Mouse (Mus musculus) heart, embryonic 16.5 days (tissue): ENCODE measurements around the gene Arid5b. TPM values are rescaled to one million over a fixed set of nuclear protein-coding genes. Genes with fewer than 3 reads are reported as not detected.

Source experiments
- ATAC-seq: fragments of 200-750 bp; cut with Nextera tagmentation; replicated peaks from 2 replicates; pipeline ENCODE4 v1.8.0; 2017; ENCODE audit warnings: moderate number of reproducible peaks; ENCODE audit not compliant: insufficient read depth, low FRiP score; ENCODE audit errors: extremely low read depth
- H3K27ac ChIP-seq: fragments of 300-500 bp; sonication (generic); 2 replicates; pipeline ENCODE4 v1.5.1; 2014; ENCODE audit warnings: mild to moderate bottlenecking, low read length, control low read depth, moderate library complexity
- H3K27me3 ChIP-seq: fragments of 300-500 bp; sonication (generic); 2 replicates; pipeline ENCODE4 v1.6.1; 2014; ENCODE audit warnings: low read length, mixed read lengths; ENCODE audit not compliant: control insufficient read depth, insufficient read depth
- H3K36me3 ChIP-seq: fragments of 300-500 bp; sonication (generic); 2 replicates; pipeline ENCODE4 v1.6.1; 2014; ENCODE audit not compliant: control insufficient read depth, insufficient read depth
- H3K4me1 ChIP-seq: fragments of 300-500 bp; sonication (generic); 2 replicates; pipeline ENCODE4 v1.6.1; 2014; ENCODE audit warnings: low read length, mixed read lengths; ENCODE audit not compliant: control insufficient read depth, insufficient read depth
- H3K4me2 ChIP-seq: fragments of 300-500 bp; sonication (generic); 2 replicates; pipeline ENCODE4 v1.6.1; 2014; ENCODE audit warnings: low read depth, mild to moderate bottlenecking, control low read depth, low read length
- H3K4me3 ChIP-seq: fragments of 300-500 bp; sonication (generic); 2 replicates; pipeline ENCODE4 v1.5.1; 2014; ENCODE audit warnings: mild to moderate bottlenecking, control low read depth, low read length
- H3K9ac ChIP-seq: fragments of 300-500 bp; sonication (generic); 2 replicates; pipeline ENCODE4 v1.6.1; 2014; ENCODE audit warnings: low read length, control low read depth
- H3K9me3 ChIP-seq: fragments of 300-500 bp; sonication (generic); replicated peaks from 2 replicates; pipeline ENCODE4 v1.6.1; 2016; ENCODE audit warnings: low read length; ENCODE audit not compliant: control insufficient read depth
- WGBS: fragments of 180-500 bp; shearing (Covaris S2); extraction: QIAGEN DNeasy Blood & Tissue Kit; methylation state at CpG from one replicate; pipeline ENCODE4 v1.1.7; 2014; 5-methylcytosine and 5-hydroxymethylcytosine counted together
- polyA plus RNA-seq: library from polyadenylated mRNA; unstranded; fragments of >200 nt; fragmentation: Nextera tagmentation; extraction: Ambion mirVana; gene quantifications from 2 replicates; pipeline ENCODE4 v1.2.1, GENCODE M21; 2015

Arid5b gene
- polyA plus RNA-seq, 1 experiment from 2014 or later: 19.6 TPM

- Histone ChIP-seq H3K27ac (peak overlapping the region; percentile 87), H3K9me3 (no peaks in the 10 kb centered on the region), H3K27me3 (no peaks in the 10 kb centered on the region), H3K4me2 (no peak overlapping the region), H3K36me3 (peaks cover 4% of the 10 kb centered on the region), H3K4me1 (peaks cover 40% of the 10 kb centered on the region), H3K9ac (no peak overlapping the region), H3K4me3 (no peak overlapping the region)
- no peak for ATAC-seq
- 57% methylated on average over 4 of the region's 4 CpGs for WGBS
Measured at GRCm38 (mm10) chr10:68167118-68167517, 111.4 kb downstream of the Arid5b start.

DNA sequence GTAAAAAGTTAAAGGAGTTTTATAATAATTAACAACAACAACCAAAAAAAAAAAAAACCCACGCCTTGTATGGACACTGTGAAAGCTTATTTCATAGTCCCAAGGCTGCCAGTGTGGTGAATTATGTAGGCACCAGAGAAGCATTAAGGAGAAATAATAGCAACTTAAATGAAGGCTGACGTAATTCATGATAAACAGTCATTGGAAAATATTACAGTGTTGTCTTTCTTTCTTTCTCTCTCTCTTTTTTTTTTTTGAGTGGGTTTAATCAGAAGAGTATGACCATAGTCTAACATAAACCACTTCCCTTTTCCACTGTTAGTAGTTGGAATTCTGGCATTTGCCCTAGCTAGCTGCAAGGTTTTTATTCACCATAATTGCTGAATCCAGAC, 111.8 kb downstream of the Arid5b start:
- 75% methylated on average over 2 of the region's 2 CpGs for WGBS
- Histone ChIP-seq H3K4me3 (no peak overlapping the region), H3K4me2 (no peak overlapping the region), H3K27me3 (no peaks in the 10 kb centered on the region), H3K9ac (no peak overlapping the region), H3K4me1 (peaks cover 36% of the 10 kb centered on the region), H3K9me3 (no peaks in the 10 kb centered on the region), H3K27ac (peak overlapping the region; percentile 87), H3K36me3 (peaks cover 4% of the 10 kb centered on the region)
- ATAC-seq: no peak

- H3K27me3 ChIP-seq: no peaks in the 10 kb centered on the region
- H3K36me3 ChIP-seq: peaks cover 4% of the 10 kb centered on the region
- 65% methylated on average over 10 of the region's 10 CpGs for WGBS
- H3K4me1 ChIP-seq: peaks cover 32% of the 10 kb centered on the region
- ATAC-seq: no peak
- no peaks in the 10 kb centered on the region for H3K9me3 ChIP-seq
- H3K9ac ChIP-seq: no peak overlapping the region
- H3K4me2 ChIP-seq: no peak overlapping the region
- no peak overlapping the region for H3K4me3 ChIP-seq
- H3K27ac ChIP-seq: peak overlapping the region; percentile 68
Measured at GRCm38 (mm10) chr10:68165709-68166694, 112.5 kb downstream of the Arid5b start.

- H3K4me2 ChIP-seq: no peak overlapping the region
- H3K4me3 ChIP-seq: no peak overlapping the region
- no peaks in the 10 kb centered on the region for H3K9me3 ChIP-seq
- no peak for ATAC-seq
- H3K27me3 ChIP-seq: no peaks in the 10 kb centered on the region
- 81% methylated on average over 8 of the region's 8 CpGs for WGBS
- H3K36me3 ChIP-seq: peaks cover 4% of the 10 kb centered on the region
- 0 out of 2 replicates have a peak overlapping the region, but pooled peaks have one; percentile 24 for H3K27ac ChIP-seq
- no peak overlapping the region for H3K9ac ChIP-seq
- peaks cover 32% of the 10 kb centered on the region for H3K4me1 ChIP-seq
Measured at GRCm38 (mm10) chr10:68164723-68165706, 113.5 kb downstream of the Arid5b start.

- Histone ChIP-seq H3K4me1 (peaks cover 28% of the 10 kb centered on the region), H3K4me2 (no peak overlapping the region), H3K36me3 (peaks cover 4% of the 10 kb centered on the region), H3K4me3 (no peak overlapping the region), H3K27me3 (no peaks in the 10 kb centered on the region), H3K27ac (no peak overlapping the region), H3K9me3 (no peaks in the 10 kb centered on the region), H3K9ac (no peak overlapping the region)
- WGBS: 68% methylated on average over 2 of the region's 2 CpGs
- ATAC-seq: no peak
Measured at GRCm38 (mm10) chr10:68164137-68164536, 114.4 kb downstream of the Arid5b start.

DNA sequence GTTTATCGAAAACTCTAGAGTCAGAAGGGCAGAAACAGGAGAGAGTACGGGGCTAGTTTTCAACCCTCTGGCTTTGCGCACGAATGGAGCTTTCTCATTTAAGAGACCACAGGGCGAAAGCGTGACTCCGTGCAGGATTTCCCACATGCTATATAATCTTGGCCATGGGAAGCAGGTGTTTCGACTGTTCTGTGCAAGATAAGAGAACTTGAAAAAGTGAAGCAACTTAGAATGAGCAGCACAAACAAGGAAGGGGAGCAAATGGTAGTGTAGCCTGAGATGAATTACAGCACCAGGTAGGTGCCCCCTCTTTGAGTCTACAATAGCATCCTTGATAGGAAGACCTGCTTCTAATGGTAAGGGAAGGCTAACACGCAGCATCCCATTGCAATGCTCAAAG, 118.8 kb downstream of the Arid5b start:
- no peak for ATAC-seq
- no peaks in the 10 kb centered on the region for H3K27me3 ChIP-seq
- 89% methylated on average over 9 of the region's 9 CpGs for WGBS
- no peaks in the 10 kb centered on the region for H3K9me3 ChIP-seq
- H3K4me1 ChIP-seq: peaks cover 20% of the 10 kb centered on the region
- no peak overlapping the region for H3K9ac ChIP-seq
- no peak overlapping the region for H3K4me3 ChIP-seq
- no peak overlapping the region for H3K4me2 ChIP-seq
- peaks cover 4% of the 10 kb centered on the region for H3K36me3 ChIP-seq
- H3K27ac ChIP-seq: no peak overlapping the region

DNA sequence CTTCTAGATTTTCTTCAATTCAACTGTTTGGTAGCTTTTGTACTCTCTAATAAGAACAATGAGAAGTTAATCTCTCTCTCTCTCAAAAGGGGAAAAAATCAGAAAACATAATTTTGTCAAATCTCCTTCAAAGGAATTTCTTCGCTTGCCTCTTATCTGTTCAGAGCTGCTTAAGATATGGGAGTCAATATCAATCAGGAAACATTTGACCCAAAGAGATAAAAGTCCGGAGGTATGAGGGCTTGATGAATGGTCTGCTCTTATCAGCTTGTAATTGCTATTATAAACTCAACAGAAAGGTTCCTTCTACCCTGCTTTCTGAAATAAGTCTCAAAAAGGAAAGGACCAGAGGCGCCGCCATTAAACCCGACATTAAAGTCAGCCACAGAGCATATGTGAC, 120.0 kb downstream of the Arid5b start:
- Histone ChIP-seq H3K4me1 (peaks cover 20% of the 10 kb centered on the region), H3K9ac (no peak overlapping the region), H3K4me3 (no peak overlapping the region), H3K36me3 (peaks cover 4% of the 10 kb centered on the region), H3K4me2 (no peak overlapping the region), H3K27ac (peak overlapping the region; percentile 55; the same call in 1 of the 2 replicates), H3K27me3 (no peaks in the 10 kb centered on the region), H3K9me3 (no peaks in the 10 kb centered on the region)
- no peak for ATAC-seq
- WGBS: 32% methylated on average over 5 of the region's 5 CpGs

GRCm38 (mm10) chr10:68157511-68157910, 121.0 kb downstream of the Arid5b start:
- Histone ChIP-seq H3K36me3 (no peaks in the 10 kb centered on the region), H3K4me2 (no peak overlapping the region), H3K9ac (no peak overlapping the region), H3K27ac (no peak overlapping the region), H3K4me3 (no peak overlapping the region), H3K27me3 (no peaks in the 10 kb centered on the region), H3K4me1 (peaks cover 20% of the 10 kb centered on the region), H3K9me3 (no peaks in the 10 kb centered on the region)
- WGBS: 75% methylated on average over 8 of the region's 8 CpGs
- no peak for ATAC-seq
